Mouse (Mus musculus): Measurements from ENCODE around the gene Mboat2. TPM values are rescaled to one million over a fixed set of nuclear protein-coding genes. Genes with fewer than 3 reads are reported as not detected.
A peak's percentile ranks its signal among the peaks of the same experiment; 100 is the strongest.

Gene Mboat2
- polyA plus RNA-seq, 2 experiments = 25.2 to 70.5 TPM

- peaks cover 14% of the 10 kb centered on the region; the same call in 1 of the 2 replicates for H3K36me3 ChIP-seq (ENCODE audit: control insufficient read depth, insufficient read depth, low read length)
- no peak overlapping the region for H3K27ac ChIP-seq (replicated peaks; ENCODE audit: low read depth, low read length)
- H3K4me3 ChIP-seq (replicated peaks; ENCODE audit: low read length) = no peak overlapping the region
- H3K4me1 ChIP-seq (ENCODE audit: control insufficient read depth, insufficient read depth, low read length) = peaks cover 16% of the 10 kb centered on the region
- no peaks in the 10 kb centered on the region for H3K27me3 ChIP-seq (ENCODE audit: control insufficient read depth, insufficient read depth, low read length)
- H3K9me3 ChIP-seq (ENCODE audit: control insufficient read depth, low read length) = no peaks in the 10 kb centered on the region
- TF ChIP-seq POLR2A (IDR thresholded peaks at IDR 0.05; ENCODE audit: borderline replicate concordance, extremely low read depth, insufficient read depth, insufficient read length) = no peak
- ATAC-seq (ENCODE audit: low FRiP score, low read depth) = no peak
- no peak overlapping the region for H3K4me2 ChIP-seq (replicated peaks; ENCODE audit: low read depth, low read length, severe bottlenecking)
- no peak for DNase-seq (ENCODE audit: low spot score)
- 82% methylated on average over 4 of the region's 4 CpGs for WGBS
- no peak overlapping the region for H3K9ac ChIP-seq (ENCODE audit: low read depth, low read length, severe bottlenecking)
These were observed 66.7 kb downstream of the Mboat2 start for GRCm38 (mm10) chr12:24897354-24897753.

GRCm38 (mm10) chr12:24898226-24898625, 67.5 kb downstream of the Mboat2 start:
- peaks cover 14% of the 10 kb centered on the region; the same call in 1 of the 2 replicates for H3K36me3 ChIP-seq (ENCODE audit: control insufficient read depth, insufficient read depth, low read length)
- no peak overlapping the region for H3K4me2 ChIP-seq (replicated peaks; ENCODE audit: low read depth, low read length, severe bottlenecking)
- TF ChIP-seq POLR2A (IDR thresholded peaks at IDR 0.05; ENCODE audit: borderline replicate concordance, extremely low read depth, insufficient read depth, insufficient read length) = no peak
- H3K4me3 ChIP-seq (replicated peaks; ENCODE audit: low read length) = no peak overlapping the region
- H3K9me3 ChIP-seq (ENCODE audit: control insufficient read depth, low read length) = no peaks in the 10 kb centered on the region
- no peak for ATAC-seq (ENCODE audit: low FRiP score, low read depth)
- no peak overlapping the region for H3K27ac ChIP-seq (replicated peaks; ENCODE audit: low read depth, low read length)
- WGBS = 86% methylated on average over 9 of the region's 9 CpGs
- H3K27me3 ChIP-seq (ENCODE audit: control insufficient read depth, insufficient read depth, low read length) = no peaks in the 10 kb centered on the region
- no peak for DNase-seq (ENCODE audit: low spot score)
- H3K9ac ChIP-seq (ENCODE audit: low read depth, low read length, severe bottlenecking) = no peak overlapping the region
- peaks cover 16% of the 10 kb centered on the region for H3K4me1 ChIP-seq (ENCODE audit: control insufficient read depth, insufficient read depth, low read length)

- TF ChIP-seq POLR2A (IDR thresholded peaks at IDR 0.05; ENCODE audit: borderline replicate concordance, extremely low read depth, insufficient read depth, insufficient read length) = no peak
- 0 out of 2 replicates have a peak overlapping the region, but pooled peaks have one; percentile 48 for H3K27ac ChIP-seq (replicated peaks; ENCODE audit: low read depth, low read length)
These were observed 69.0 kb downstream of the Mboat2 start for GRCm38 (mm10) chr12:24899636-24900035.

GRCm38 (mm10) chr12:24902736-24903135, 72.1 kb downstream of the Mboat2 start:
- DNase-seq (ENCODE audit: low spot score) (no peak), ATAC-seq (ENCODE audit: low FRiP score, low read depth) (no peak)
- Histone ChIP-seq H3K36me3 (ENCODE audit: control insufficient read depth, insufficient read depth, low read length) (peaks cover 14% of the 10 kb centered on the region; the same call in 1 of the 2 replicates), H3K27ac (replicated peaks; ENCODE audit: low read depth, low read length) (no peak overlapping the region), H3K9ac (ENCODE audit: low read depth, low read length, severe bottlenecking) (no peak overlapping the region), H3K4me2 (replicated peaks; ENCODE audit: low read depth, low read length, severe bottlenecking) (no peak overlapping the region), H3K4me3 (replicated peaks; ENCODE audit: low read length) (no peak overlapping the region), H3K4me1 (ENCODE audit: control insufficient read depth, insufficient read depth, low read length) (peaks cover 4% of the 10 kb centered on the region; the same call in 1 of the 2 replicates), H3K9me3 (ENCODE audit: control insufficient read depth, low read length) (no peaks in the 10 kb centered on the region), H3K27me3 (ENCODE audit: control insufficient read depth, insufficient read depth, low read length) (no peaks in the 10 kb centered on the region)
- WGBS = 90% methylated on average over 5 of the region's 5 CpGs
- TF ChIP-seq POLR2A (IDR thresholded peaks at IDR 0.05; ENCODE audit: borderline replicate concordance, extremely low read depth, insufficient read depth, insufficient read length) = no peak

More at GRCm38 (mm10) chr12:24899636-24900035, 69.0 kb downstream of the Mboat2 start:
- no peak overlapping the region for H3K9ac ChIP-seq (ENCODE audit: low read depth, low read length, severe bottlenecking)
- peaks cover 14% of the 10 kb centered on the region; the same call in 1 of the 2 replicates for H3K36me3 ChIP-seq (ENCODE audit: control insufficient read depth, insufficient read depth, low read length)
- no peaks in the 10 kb centered on the region for H3K9me3 ChIP-seq (ENCODE audit: control insufficient read depth, low read length)
- peaks cover 5% of the 10 kb centered on the region; the same call in 1 of the 2 replicates for H3K4me1 ChIP-seq (ENCODE audit: control insufficient read depth, insufficient read depth, low read length)
- ATAC-seq (ENCODE audit: low FRiP score, low read depth) (peak; percentile 47; the same call in 1 of the 2 replicates), DNase-seq (ENCODE audit: low spot score) (peak; percentile 28)
- H3K4me2 ChIP-seq (replicated peaks; ENCODE audit: low read depth, low read length, severe bottlenecking) = no peak overlapping the region
- no peaks in the 10 kb centered on the region for H3K27me3 ChIP-seq (ENCODE audit: control insufficient read depth, insufficient read depth, low read length)
- no peak overlapping the region for H3K4me3 ChIP-seq (replicated peaks; ENCODE audit: low read length)
- 76% methylated on average over 10 of the region's 10 CpGs for WGBS

GRCm38 (mm10) chr12:24907894-24908293, 77.2 kb downstream of the Mboat2 start:
- 93% methylated on average over 2 of the region's 2 CpGs for WGBS
- H3K4me1 ChIP-seq (ENCODE audit: control insufficient read depth, insufficient read depth, low read length) = peaks cover 3% of the 10 kb centered on the region; the same call in 1 of the 2 replicates
- no peak overlapping the region for H3K4me2 ChIP-seq (replicated peaks; ENCODE audit: low read depth, low read length, severe bottlenecking)
- H3K9me3 ChIP-seq (ENCODE audit: control insufficient read depth, low read length) = no peaks in the 10 kb centered on the region
- DNase-seq (ENCODE audit: low spot score) = no peak
- peaks cover 13% of the 10 kb centered on the region for H3K36me3 ChIP-seq (ENCODE audit: control insufficient read depth, insufficient read depth, low read length)
- no peak overlapping the region for H3K9ac ChIP-seq (ENCODE audit: low read depth, low read length, severe bottlenecking)
- H3K27ac ChIP-seq (replicated peaks; ENCODE audit: low read depth, low read length) = no peak overlapping the region
- H3K4me3 ChIP-seq (replicated peaks; ENCODE audit: low read length) = no peak overlapping the region
- no peak for TF ChIP-seq POLR2A (IDR thresholded peaks at IDR 0.05; ENCODE audit: borderline replicate concordance, extremely low read depth, insufficient read depth, insufficient read length)
- no peaks in the 10 kb centered on the region for H3K27me3 ChIP-seq (ENCODE audit: control insufficient read depth, insufficient read depth, low read length)
- no peak for ATAC-seq (ENCODE audit: low FRiP score, low read depth)

Data from limb, embryonic 14.5 days (tissue).